Mouse (Mus musculus): ENCODE results near the gene Gm498. TPM values are rescaled to one million over a fixed set of nuclear protein-coding genes. Genes with fewer than 3 reads are reported as not detected.

Gene Gm498
- polyA plus RNA-seq, 1 experiment from 2014 or later, result not detected

- Histone ChIP-seq H3K9me3 (ENCODE audit: control insufficient read depth, low read depth, low read length) (no peaks in the 10 kb centered on the region), H3K9ac (replicated peaks; ENCODE audit: low read depth, low read length) (no peak overlapping the region), H3K27ac (ENCODE audit: low read length) (no peak overlapping the region), H3K36me3 (ENCODE audit: control insufficient read depth, insufficient read depth, low read length) (peaks cover 4% of the 10 kb centered on the region; the same call in 1 of the 2 replicates), H3K27me3 (ENCODE audit: control insufficient read depth, insufficient read depth, low read length) (no peaks in the 10 kb centered on the region), H3K4me2 (replicated peaks; ENCODE audit: low read depth, low read length) (no peak overlapping the region), H3K4me3 (ENCODE audit: low read depth, low read length) (no peak overlapping the region), H3K4me1 (ENCODE audit: control insufficient read depth, insufficient read depth, low read length) (peaks cover 9% of the 10 kb centered on the region; the same call in 1 of the 2 replicates)
- 77% methylated on average over 8 of the region's 8 CpGs for WGBS
- no peak for ATAC-seq (ENCODE audit: insufficient number of reproducible peaks, insufficient read depth, low FRiP score, low read depth)
These were observed 34.4 kb upstream of the Gm498 start for GRCm38 (mm10) chr7:143832196-143832595.

DNA sequence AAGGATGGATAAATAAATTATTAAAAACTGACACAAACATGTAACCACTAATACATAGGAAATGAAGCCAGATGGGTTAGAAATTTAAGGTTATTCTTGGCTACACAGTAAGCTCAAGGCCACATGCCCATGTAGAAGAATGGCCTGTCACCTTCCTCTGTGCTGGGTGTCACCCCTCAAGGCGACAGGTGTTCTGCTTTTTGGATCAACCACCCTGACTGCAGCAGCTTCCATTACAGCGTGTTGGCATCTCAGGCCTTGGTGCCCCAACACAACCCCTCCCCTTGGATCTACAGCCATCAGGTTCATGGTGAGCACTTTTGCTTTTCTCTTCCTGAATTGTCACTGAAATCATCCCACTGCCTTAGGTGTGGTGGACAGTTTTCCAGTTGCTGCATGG lies 34.0 kb upstream of the Gm498 start:
- no peak overlapping the region for H3K4me2 ChIP-seq (replicated peaks; ENCODE audit: low read depth, low read length)
- no peak overlapping the region for H3K4me3 ChIP-seq (ENCODE audit: low read depth, low read length)
- H3K36me3 ChIP-seq (ENCODE audit: control insufficient read depth, insufficient read depth, low read length), result peaks cover 8% of the 10 kb centered on the region; the same call in 1 of the 2 replicates
- H3K9ac ChIP-seq (replicated peaks; ENCODE audit: low read depth, low read length), result no peak overlapping the region
- H3K9me3 ChIP-seq (ENCODE audit: control insufficient read depth, low read depth, low read length), result no peaks in the 10 kb centered on the region
- H3K27ac ChIP-seq (ENCODE audit: low read length), result no peak overlapping the region
- WGBS, result 85% methylated on average over 2 of the region's 2 CpGs
- H3K4me1 ChIP-seq (ENCODE audit: control insufficient read depth, insufficient read depth, low read length), result peaks cover 9% of the 10 kb centered on the region; the same call in 1 of the 2 replicates
- H3K27me3 ChIP-seq (ENCODE audit: control insufficient read depth, insufficient read depth, low read length), result no peaks in the 10 kb centered on the region
- no peak for ATAC-seq (ENCODE audit: insufficient number of reproducible peaks, insufficient read depth, low FRiP score, low read depth)

GRCm38 (mm10) chr7:143833581-143834190 lies 33.0 kb upstream of the Gm498 start:
- H3K4me2 ChIP-seq (replicated peaks; ENCODE audit: low read depth, low read length), result no peak overlapping the region
- no peak overlapping the region for H3K27ac ChIP-seq (ENCODE audit: low read length)
- 80% methylated on average over 6 of the region's 6 CpGs for WGBS
- ATAC-seq (ENCODE audit: insufficient number of reproducible peaks, insufficient read depth, low FRiP score, low read depth), result no peak
- H3K36me3 ChIP-seq (ENCODE audit: control insufficient read depth, insufficient read depth, low read length), result peaks cover 19% of the 10 kb centered on the region
- H3K9me3 ChIP-seq (ENCODE audit: control insufficient read depth, low read depth, low read length), result no peaks in the 10 kb centered on the region
- no peak overlapping the region for H3K9ac ChIP-seq (replicated peaks; ENCODE audit: low read depth, low read length)
- no peaks in the 10 kb centered on the region for H3K27me3 ChIP-seq (ENCODE audit: control insufficient read depth, insufficient read depth, low read length)
- peaks cover 9% of the 10 kb centered on the region; the same call in 1 of the 2 replicates for H3K4me1 ChIP-seq (ENCODE audit: control insufficient read depth, insufficient read depth, low read length)
- H3K4me3 ChIP-seq (ENCODE audit: low read depth, low read length), result no peak overlapping the region

GRCm38 (mm10) chr7:143834316-143834715 lies 32.3 kb upstream of the Gm498 start:
- Histone ChIP-seq H3K4me3 (ENCODE audit: low read depth, low read length) (no peak overlapping the region), H3K4me1 (ENCODE audit: control insufficient read depth, insufficient read depth, low read length) (peaks cover 9% of the 10 kb centered on the region; the same call in 1 of the 2 replicates), H3K9me3 (ENCODE audit: control insufficient read depth, low read depth, low read length) (no peaks in the 10 kb centered on the region), H3K36me3 (ENCODE audit: control insufficient read depth, insufficient read depth, low read length) (peaks cover 20% of the 10 kb centered on the region), H3K27ac (ENCODE audit: low read length) (no peak overlapping the region), H3K27me3 (ENCODE audit: control insufficient read depth, insufficient read depth, low read length) (no peaks in the 10 kb centered on the region), H3K4me2 (replicated peaks; ENCODE audit: low read depth, low read length) (no peak overlapping the region), H3K9ac (replicated peaks; ENCODE audit: low read depth, low read length) (no peak overlapping the region)
- WGBS, result 85% methylated on average over 2 of the region's 2 CpGs
- ATAC-seq (ENCODE audit: insufficient number of reproducible peaks, insufficient read depth, low FRiP score, low read depth), result no peak

DNA sequence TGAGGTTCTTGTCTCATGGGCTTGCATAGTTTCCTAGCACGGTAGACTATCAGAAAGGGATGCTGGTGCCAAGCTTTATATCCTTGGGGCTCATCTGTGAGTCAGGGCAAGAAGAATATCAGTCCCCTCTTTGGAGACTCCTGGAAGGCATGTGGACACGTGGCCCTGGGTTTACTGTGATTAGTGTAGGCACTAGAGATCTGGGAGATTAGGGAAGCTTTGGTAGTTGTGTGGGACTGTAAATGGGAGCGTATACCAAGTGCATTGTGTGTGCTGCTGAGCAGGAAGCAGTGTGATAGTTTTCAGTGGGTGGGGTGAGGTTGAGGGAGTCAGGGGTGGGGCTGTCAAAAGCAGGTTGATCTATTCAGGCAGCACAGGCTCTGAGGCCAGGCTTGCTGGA lies 31.7 kb upstream of the Gm498 start:
- no peak; the same call in 1 of the 2 replicates for ATAC-seq (ENCODE audit: insufficient number of reproducible peaks, insufficient read depth, low FRiP score, low read depth)
- H3K9ac ChIP-seq (replicated peaks; ENCODE audit: low read depth, low read length), result no peak overlapping the region
- H3K36me3 ChIP-seq (ENCODE audit: control insufficient read depth, insufficient read depth, low read length), result peaks cover 20% of the 10 kb centered on the region
- no peak overlapping the region for H3K27ac ChIP-seq (ENCODE audit: low read length)
- H3K4me2 ChIP-seq (replicated peaks; ENCODE audit: low read depth, low read length), result no peak overlapping the region
- H3K9me3 ChIP-seq (ENCODE audit: control insufficient read depth, low read depth, low read length), result no peaks in the 10 kb centered on the region
- WGBS, result 58% methylated on average over 3 of the region's 3 CpGs
- H3K4me1 ChIP-seq (ENCODE audit: control insufficient read depth, insufficient read depth, low read length), result peaks cover 9% of the 10 kb centered on the region; the same call in 1 of the 2 replicates
- H3K27me3 ChIP-seq (ENCODE audit: control insufficient read depth, insufficient read depth, low read length), result no peaks in the 10 kb centered on the region
- no peak overlapping the region for H3K4me3 ChIP-seq (ENCODE audit: low read depth, low read length)

GRCm38 (mm10) chr7:143837705-143838358 lies 28.8 kb upstream of the Gm498 start:
- Histone ChIP-seq H3K4me2 (replicated peaks; ENCODE audit: low read depth, low read length) (no peak overlapping the region), H3K9me3 (ENCODE audit: control insufficient read depth, low read depth, low read length) (no peaks in the 10 kb centered on the region), H3K27me3 (ENCODE audit: control insufficient read depth, insufficient read depth, low read length) (no peaks in the 10 kb centered on the region), H3K36me3 (ENCODE audit: control insufficient read depth, insufficient read depth, low read length) (peaks cover 42% of the 10 kb centered on the region), H3K9ac (replicated peaks; ENCODE audit: low read depth, low read length) (no peak overlapping the region), H3K4me1 (ENCODE audit: control insufficient read depth, insufficient read depth, low read length) (no peaks in the 10 kb centered on the region), H3K4me3 (ENCODE audit: low read depth, low read length) (no peak overlapping the region), H3K27ac (ENCODE audit: low read length) (no peak overlapping the region)
- no peak for ATAC-seq (ENCODE audit: insufficient number of reproducible peaks, insufficient read depth, low FRiP score, low read depth)
- 87% methylated on average over 3 of the region's 3 CpGs for WGBS

DNA sequence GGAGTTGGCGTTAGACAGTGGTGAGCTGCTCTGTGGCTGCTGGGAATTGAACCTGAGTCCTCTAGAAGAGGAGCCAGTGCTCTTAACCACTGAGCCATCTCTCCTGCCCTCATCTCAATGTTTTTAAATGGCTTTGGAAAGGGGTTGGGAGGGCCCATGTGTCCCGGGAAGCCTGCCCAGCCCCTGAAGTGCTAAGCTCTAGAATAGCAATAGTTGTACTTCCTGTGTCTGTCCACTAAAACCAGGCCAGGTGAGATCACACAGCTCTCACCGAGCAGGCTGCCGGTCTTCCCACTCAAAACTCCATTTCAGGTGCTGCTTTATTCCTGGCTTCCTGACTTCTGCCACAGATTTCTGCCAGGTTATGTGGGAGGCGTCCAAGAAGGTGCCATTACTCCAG lies 26.5 kb upstream of the Gm498 start:
- Histone ChIP-seq H3K4me2 (replicated peaks; ENCODE audit: low read depth, low read length) (no peak overlapping the region), H3K4me1 (ENCODE audit: control insufficient read depth, insufficient read depth, low read length) (no peaks in the 10 kb centered on the region), H3K9ac (replicated peaks; ENCODE audit: low read depth, low read length) (no peak overlapping the region), H3K4me3 (ENCODE audit: low read depth, low read length) (no peak overlapping the region), H3K36me3 (ENCODE audit: control insufficient read depth, insufficient read depth, low read length) (peaks cover 62% of the 10 kb centered on the region), H3K9me3 (ENCODE audit: control insufficient read depth, low read depth, low read length) (no peaks in the 10 kb centered on the region), H3K27me3 (ENCODE audit: control insufficient read depth, insufficient read depth, low read length) (no peaks in the 10 kb centered on the region), H3K27ac (ENCODE audit: low read length) (no peak overlapping the region)
- WGBS, result 93% methylated on average over 5 of the region's 5 CpGs
- ATAC-seq (ENCODE audit: insufficient number of reproducible peaks, insufficient read depth, low FRiP score, low read depth), result no peak

DNA sequence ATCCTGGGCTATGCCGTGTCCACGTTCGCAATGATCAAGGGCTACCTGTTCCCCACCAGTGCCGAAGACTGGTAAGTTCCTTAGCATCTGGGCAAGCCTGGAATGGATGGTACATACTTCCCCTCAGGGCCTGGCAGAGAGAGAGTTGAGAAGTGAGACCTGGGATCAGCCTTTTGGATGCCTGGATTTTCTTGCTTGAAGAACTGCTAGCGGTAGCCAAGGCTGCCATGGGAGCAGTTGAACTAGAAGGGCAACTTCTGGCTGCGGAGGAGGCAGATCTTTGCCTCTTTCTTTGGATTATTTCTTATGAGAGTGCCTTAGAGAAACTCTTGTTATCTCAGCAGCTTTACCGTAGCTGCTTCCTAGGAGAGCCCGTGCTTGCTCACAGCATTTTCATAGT lies 25.3 kb upstream of the Gm498 start:
- WGBS, result 92% methylated on average over 8 of the region's 8 CpGs
- no peak overlapping the region for H3K9ac ChIP-seq (replicated peaks; ENCODE audit: low read depth, low read length)
- no peak overlapping the region for H3K27ac ChIP-seq (ENCODE audit: low read length)
- H3K4me1 ChIP-seq (ENCODE audit: control insufficient read depth, insufficient read depth, low read length), result no peaks in the 10 kb centered on the region
- no peak overlapping the region for H3K4me3 ChIP-seq (ENCODE audit: low read depth, low read length)
- H3K27me3 ChIP-seq (ENCODE audit: control insufficient read depth, insufficient read depth, low read length), result no peaks in the 10 kb centered on the region
- no peak overlapping the region for H3K4me2 ChIP-seq (replicated peaks; ENCODE audit: low read depth, low read length)
- peaks cover 73% of the 10 kb centered on the region for H3K36me3 ChIP-seq (ENCODE audit: control insufficient read depth, insufficient read depth, low read length)
- H3K9me3 ChIP-seq (ENCODE audit: control insufficient read depth, low read depth, low read length), result no peaks in the 10 kb centered on the region
- no peak for ATAC-seq (ENCODE audit: insufficient number of reproducible peaks, insufficient read depth, low FRiP score, low read depth)

Measured in stomach, embryonic 14.5 days (tissue).